Comparison of ENCODE assay signal across 31 mouse cellular contexts in genomic region chr1:183363577-183363867, GRCm38 (mm10). TPM values are rescaled to one million over a fixed set of nuclear protein-coding genes. Genes with fewer than 3 reads are reported as not detected.
DNase-seq lines count a peak whose midpoint lies in the region; ATAC-seq and TF ChIP-seq lines count a peak whose summit lies in the region.
"Had no signal": no experiment of that assay in that cellular context is flagged by ENCODE, and none has a peak within 500 bp of the region (broad histone marks: within the 10 kb centered on the region; RNA-seq: fewer than 3 reads in every experiment).

No protein-coding gene starts in this region.

- ATAC-seq in lung, postnatal 0 days, result peak; percentile 71
- peak; percentile 63 for ATAC-seq in intestine, embryonic 14.5 days (replicated peaks; ENCODE audit: low FRiP score, low TSS enrichment, low read depth)
- ATAC-seq in intestine, postnatal 0 days, result peak; percentile 46; the same call in 1 of the 2 replicates
- ATAC-seq: forebrain, embryonic 15.5 days; hindbrain, embryonic 16.5 days had no signal

- H3K27me3 ChIP-seq in lung, postnatal 0 days (replicated peaks; ENCODE audit: insufficient read depth, low read length), result no peaks in the 10 kb centered on the region
- H3K27me3 ChIP-seq in intestine, embryonic 14.5 days (replicated peaks; ENCODE audit: control insufficient read depth, insufficient read depth, low read length), result no peaks in the 10 kb centered on the region
- no peaks in the 10 kb centered on the region for H3K27me3 ChIP-seq in intestine, postnatal 0 days (replicated peaks; ENCODE audit: control insufficient read depth, insufficient read depth, low read length)
- H3K27me3 ChIP-seq: CH12.LX; embryonic facial prominence, embryonic 13.5 days; forebrain, embryonic 12.5 days; forebrain, embryonic 15.5 days; heart, embryonic 12.5 days; heart, embryonic 15.5 days; hindbrain, embryonic 13.5 days had no signal

- H3K4me3 ChIP-seq in gastrocnemius, adult 2 months, result no peak overlapping the region
- no peak overlapping the region for H3K4me3 ChIP-seq in lung, postnatal 0 days (ENCODE audit: low read depth, low read length)
- no peak overlapping the region for H3K4me3 ChIP-seq in lung, adult 2 months (replicated peaks; ENCODE audit: extremely low read depth, low read depth, low read length)
- no peak overlapping the region for H3K4me3 ChIP-seq in intestine, embryonic 14.5 days (ENCODE audit: low read depth, low read length)
- no peak overlapping the region for H3K4me3 ChIP-seq in intestine, postnatal 0 days (ENCODE audit: low read depth, low read length)
- H3K4me3 ChIP-seq: embryonic facial prominence, embryonic 10.5 days; embryonic facial prominence, embryonic 13.5 days; erythroblast, embryonic 14.5 days; forebrain, embryonic 12.5 days; forebrain, embryonic 15.5 days; heart, embryonic 12.5 days; heart, embryonic 15.5 days; hindbrain, embryonic 10.5 days; hindbrain, embryonic 13.5 days had no signal

- no peaks in the 10 kb centered on the region for H3K4me1 ChIP-seq in lung, postnatal 0 days (ENCODE audit: insufficient read depth, low read depth, low read length)
- H3K4me1 ChIP-seq in lung, adult 2 months (ENCODE audit: control insufficient read depth, insufficient read depth, low read length), result no peaks in the 10 kb centered on the region
- H3K4me1 ChIP-seq in intestine, embryonic 14.5 days (replicated peaks; ENCODE audit: control insufficient read depth, insufficient read depth, low read length), result peaks cover 15% of the 10 kb centered on the region
- H3K4me1 ChIP-seq in intestine, postnatal 0 days (replicated peaks; ENCODE audit: control insufficient read depth, insufficient read depth, low read length), result no peaks in the 10 kb centered on the region

- no peaks in the 10 kb centered on the region for H3K9me3 ChIP-seq in lung, postnatal 0 days (ENCODE audit: low read length)
- H3K9me3 ChIP-seq in intestine, embryonic 14.5 days (ENCODE audit: control insufficient read depth, low read length), result no peaks in the 10 kb centered on the region
- no peaks in the 10 kb centered on the region for H3K9me3 ChIP-seq in intestine, postnatal 0 days (ENCODE audit: control insufficient read depth)
- H3K9me3 ChIP-seq: embryonic facial prominence, embryonic 10.5 days; embryonic facial prominence, embryonic 13.5 days; forebrain, embryonic 12.5 days; forebrain, embryonic 15.5 days; heart, embryonic 12.5 days; heart, embryonic 15.5 days; hindbrain, embryonic 10.5 days; hindbrain, embryonic 13.5 days had no signal

- whole genome bisulfite sequencing in lung, postnatal 0 days, result 46% methylated on average over 5 of the region's 5 CpGs
- 66% methylated on average over 5 of the region's 5 CpGs for WGBS in lung, adult 2 months
- 70% methylated on average over 5 of the region's 5 CpGs for WGBS in intestine, embryonic 14.5 days
- WGBS in intestine, postnatal 0 days, result 45% methylated on average over 5 of the region's 5 CpGs

- H3K36me3 ChIP-seq in lung, postnatal 0 days (ENCODE audit: insufficient read depth, low read length), result peaks cover 10% of the 10 kb centered on the region; the same call in 1 of the 2 replicates
- peaks cover 69% of the 10 kb centered on the region for H3K36me3 ChIP-seq in intestine, embryonic 14.5 days (ENCODE audit: control insufficient read depth, insufficient read depth, low read length)
- peaks cover 47% of the 10 kb centered on the region for H3K36me3 ChIP-seq in intestine, postnatal 0 days (ENCODE audit: control insufficient read depth, insufficient read depth)

- H3K4me2 ChIP-seq in lung, postnatal 0 days (replicated peaks; ENCODE audit: low read depth, low read length), result no peak overlapping the region
- no peak overlapping the region for H3K4me2 ChIP-seq in intestine, embryonic 14.5 days (ENCODE audit: low read length)
- no peak overlapping the region for H3K4me2 ChIP-seq in intestine, postnatal 0 days (replicated peaks; ENCODE audit: low read depth)
- H3K4me2 ChIP-seq: embryonic facial prominence, embryonic 13.5 days; forebrain, embryonic 12.5 days; forebrain, embryonic 15.5 days; heart, embryonic 12.5 days; heart, embryonic 15.5 days; hindbrain, embryonic 13.5 days had no signal

- peak; percentile 53 for DNase-seq in gastrocnemius, adult 2 months
- no peak for DNase-seq in gastrocnemius, postnatal 4 days (ENCODE audit: low spot score in 2 of 2)
- DNase-seq in lung, postnatal 0 days (ENCODE audit: low spot score), result peak; percentile 52
- DNase-seq in lung, adult 2 months, result no peak
- DNase-seq in intestine, embryonic 14.5 days (ENCODE audit: low spot score), result no peak
- DNase-seq in cerebellum, postnatal 14 days, result no peak
- no peak for DNase-seq in heart, adult 18-20 months
- DNase-seq: adrenal gland, adult 2 months; adrenal gland, postnatal 14 days; B cell, adult 2 months; cerebellum, adult 11 months; cerebellum, adult 2 months; cerebellum, adult 9-11 months; cerebellum, postnatal 36 days; embryo, embryonic 11 days; gastrocnemius, postnatal 36 days; heart, postnatal 10 days; heart, postnatal 36 days had no signal

- no peak for TF ChIP-seq CTCF in gastrocnemius, adult 2 months (IDR thresholded peaks at IDR 0.05)
- TF ChIP-seq CTCF in lung, postnatal 0 days (IDR thresholded peaks at IDR 0.05), result no peak
- no peak for TF ChIP-seq CTCF in lung, adult 2 months (IDR thresholded peaks at IDR 0.05; ENCODE audit: insufficient read depth, low read length)
- TF ChIP-seq CTCF in intestine, postnatal 0 days (IDR thresholded peaks at IDR 0.05; ENCODE audit: low read depth), result no peak

- TF ChIP-seq EP300 in lung, postnatal 0 days (IDR thresholded peaks at IDR 0.05), result no peak

- TF ChIP-seq POLR2A in lung, adult 2 months (IDR thresholded peaks at IDR 0.05; ENCODE audit: borderline replicate concordance, extremely low read depth, low read depth, low read length), result no peak

- intact Hi-C loops in gastrocnemius, adult 2 months (cut with DNase I), result no loop called here

- no peak overlapping the region for H3K9ac ChIP-seq in lung, postnatal 0 days (replicated peaks; ENCODE audit: low read depth)
- no peak overlapping the region for H3K9ac ChIP-seq in intestine, embryonic 14.5 days (ENCODE audit: low read length)
- no peak overlapping the region for H3K9ac ChIP-seq in intestine, postnatal 0 days (ENCODE audit: low read depth, low read length)
- H3K9ac ChIP-seq: embryonic facial prominence, embryonic 13.5 days; forebrain, embryonic 12.5 days; forebrain, embryonic 15.5 days; heart, embryonic 12.5 days; heart, embryonic 15.5 days; hindbrain, embryonic 13.5 days had no signal

- peak overlapping the region; percentile 66 for H3K27ac ChIP-seq in gastrocnemius, adult 2 months
- no peak overlapping the region for H3K27ac ChIP-seq in lung, postnatal 0 days (ENCODE audit: low read length)
- no peak overlapping the region for H3K27ac ChIP-seq in intestine, embryonic 14.5 days (ENCODE audit: low read depth)
- no peak overlapping the region for H3K27ac ChIP-seq in intestine, postnatal 0 days (ENCODE audit: low read depth, low read length)
- H3K27ac ChIP-seq: embryonic facial prominence, embryonic 10.5 days; embryonic facial prominence, embryonic 13.5 days; forebrain, embryonic 12.5 days; forebrain, embryonic 15.5 days; heart, embryonic 15.5 days; hindbrain, embryonic 10.5 days; hindbrain, embryonic 13.5 days had no signal

RNA-seq across cellular contexts. Expression of gene Mia3, which starts 5.8 kb away (rescaled TPM):
- 100 to 1,000 TPM; 169 to 229 TPM for total RNA-seq in gastrocnemius, adult 2 months (2021)
- 100 to 1,000 TPM; 140 to 149 TPM for total RNA-seq in gastrocnemius, postnatal 4 days (2021)
- polyA plus RNA-seq in lung, postnatal 0 days (2015; fragmentation: Nextera tagmentation; extraction: Ambion mirVana), result 49.8 and 58.3 TPM in 2 replicates
- 45.6 and 57.0 TPM in 2 replicates for polyA plus RNA-seq in lung, adult 2 months (2012; rRNA removed)
- polyA plus RNA-seq in intestine, embryonic 14.5 days (2014; fragmentation: Nextera tagmentation; extraction: Ambion mirVana), result 94.5 and 102 TPM in 2 replicates
- 53.9 and 57.3 TPM in 2 replicates for polyA plus RNA-seq in intestine, postnatal 0 days (2015; fragmentation: Nextera tagmentation; extraction: Ambion mirVana)
- total RNA-seq in heart, adult 18-20 months (2021), result 100 to 1,000 TPM; 111 to 137 TPM

RNA-seq across cellular contexts. Expression of gene Taf1a, which starts 25.3 kb away (rescaled TPM):
- total RNA-seq in gastrocnemius, adult 2 months (2021), result 1 to 10 TPM; 6.1 to 7.3 TPM
- 10 to 100 TPM in 1 of 2 experiments, 1 to 10 TPM in 1; 7.4 to 10.4 TPM for total RNA-seq in gastrocnemius, postnatal 4 days (2021)
- polyA plus RNA-seq in lung, postnatal 0 days (2015; fragmentation: Nextera tagmentation; extraction: Ambion mirVana), result 9.5 and 11.1 TPM in 2 replicates
- polyA plus RNA-seq in lung, adult 2 months (2012; rRNA removed), result 5.6 and 10.3 TPM in 2 replicates
- 21.5 and 21.8 TPM in 2 replicates for polyA plus RNA-seq in intestine, embryonic 14.5 days (2014; fragmentation: Nextera tagmentation; extraction: Ambion mirVana)
- 5.3 and 6.2 TPM in 2 replicates for polyA plus RNA-seq in intestine, postnatal 0 days (2015; fragmentation: Nextera tagmentation; extraction: Ambion mirVana)
- total RNA-seq in heart, adult 18-20 months (2021), result 10 to 100 TPM; 19.5 to 22.6 TPM

RNA-seq across cellular contexts. Expression of gene Hhipl2, which starts 54.5 kb away (rescaled TPM):
- not detected for total RNA-seq in gastrocnemius, adult 2 months (2021)
- total RNA-seq in gastrocnemius, postnatal 4 days (2021), result not detected
- 0.06 TPM in 1 of 2 replicates, not detected in the other for polyA plus RNA-seq in lung, postnatal 0 days (2015; fragmentation: Nextera tagmentation; extraction: Ambion mirVana)
- 0.08 and 0.10 TPM in 2 replicates for polyA plus RNA-seq in lung, adult 2 months (2012; rRNA removed)
- 0.48 and 0.65 TPM in 2 replicates for polyA plus RNA-seq in intestine, embryonic 14.5 days (2014; fragmentation: Nextera tagmentation; extraction: Ambion mirVana)
- not detected in 2 replicates for polyA plus RNA-seq in intestine, postnatal 0 days (2015; fragmentation: Nextera tagmentation; extraction: Ambion mirVana)
- not detected for total RNA-seq in heart, adult 18-20 months (2021)
- total RNA-seq: adrenal gland, adult 2 months; adrenal gland, postnatal 14 days; CH12.LX; gastrocnemius, adult 8-10 months; gastrocnemius, postnatal 36 days; heart, postnatal 10 days had no signal
- polyA plus RNA-seq: erythroblast, embryonic 14.5 days had no signal

Comparison
In these comparisons a context has a peak if more than half of its experiments do, and no peak if none do; other contexts are left out.
1. DNase-seq: peak in gastrocnemius, adult 2 months (single experiment) and lung, postnatal 0 days (single experiment); none in gastrocnemius, postnatal 4 days (0 of 2), lung, adult 2 months (single experiment), intestine, embryonic 14.5 days (single experiment), cerebellum, postnatal 14 days (0 of 2) and heart, adult 18-20 months (0 of 2).
2. Peak in every context shown above with its lines, with median percentiles within 50 percentile points of each other: ATAC-seq.